In genomic region chr8:83565731-83566375, GRCm38 (mm10) we compare ENCODE assay signal across 8 mouse cellular contexts. TPM values are rescaled to one million over a fixed set of nuclear protein-coding genes. Genes with fewer than 3 reads are reported as not detected.
DNase-seq lines count a peak whose midpoint lies in the region; ATAC-seq lines count a peak whose summit lies in the region.
"Had no signal": no experiment of that assay in that cellular context is flagged by ENCODE, and none has a peak within 500 bp of the region (broad histone marks: within the 10 kb centered on the region; RNA-seq: fewer than 3 reads in every experiment).

No protein-coding gene starts in this region.

- H3K4me2 ChIP-seq in liver, embryonic 15.5 days: peak overlapping the region; percentile 84

- no peaks in the 10 kb centered on the region for H3K27me3 ChIP-seq in liver, embryonic 15.5 days
- H3K27me3 ChIP-seq in splenic B cell, adult 2 months (ENCODE audit: control insufficient read depth, insufficient read depth, low read length, poor library complexity, severe bottlenecking): no peaks in the 10 kb centered on the region
- H3K27me3 ChIP-seq: limb, embryonic 12.5 days had no signal

- H3K9ac ChIP-seq in liver, embryonic 15.5 days: peak overlapping the region; percentile 87; the same call in 1 of the 2 replicates

- H3K4me1 ChIP-seq in liver, embryonic 15.5 days (replicated peaks): peaks cover 76% of the 10 kb centered on the region

- no peaks in the 10 kb centered on the region for H3K9me3 ChIP-seq in liver, embryonic 15.5 days (replicated peaks)
- H3K9me3 ChIP-seq: limb, embryonic 12.5 days had no signal

- H3K36me3 ChIP-seq in liver, embryonic 15.5 days (replicated peaks): peaks cover 15% of the 10 kb centered on the region
- H3K36me3 ChIP-seq in splenic B cell, adult 2 months (ENCODE audit: control insufficient read depth, insufficient read depth, low read length, poor library complexity, severe bottlenecking): no peaks in the 10 kb centered on the region; the same call in 1 of the 2 replicates

- 0 out of 2 replicates have a peak, but pooled peaks have one; percentile 19 for ATAC-seq in liver, embryonic 15.5 days (ENCODE audit: insufficient read depth)

- peak overlapping the region; percentile 91 for H3K4me3 ChIP-seq in liver, embryonic 15.5 days (replicated peaks)

- H3K27ac ChIP-seq in liver, embryonic 15.5 days (replicated peaks): peak overlapping the region; percentile 67; the same call in 1 of the 2 replicates

- DNase-seq in right cerebral cortex, adult 18-20 months: peak; percentile 1
- DNase-seq in right cerebral cortex, postnatal 36 days (ENCODE audit: low spot score in 2 of 2): no peak
- DNase-seq in embryo, embryonic 10.5 days (ENCODE audit: low spot score): peak; percentile 72
- DNase-seq in heart, postnatal 4 days: peak; percentile 36
- DNase-seq in splenic B cell, adult 2 months (ENCODE audit: low read depth, low spot score): peak; percentile 57
- DNase-seq in ovary, postnatal 10 days (ENCODE audit: low spot score): no peak

- 72% methylated on average over 9 of the region's 9 CpGs for WGBS in liver, embryonic 15.5 days (ENCODE audit: insufficient replicate concordance)

RNA-seq across cellular contexts. Expression of gene Ndufb7, which starts 0.6 kb away (rescaled TPM):
- total RNA-seq in heart, postnatal 4 days (2021): 100 to 1,000 TPM; 517 to 525 TPM
- 231 and 237 TPM in 2 replicates for polyA plus RNA-seq in liver, embryonic 15.5 days (2015; fragmentation: Nextera tagmentation; extraction: Ambion mirVana)

RNA-seq across cellular contexts. Expression of gene Olfr370, which starts 30.3 kb away (rescaled TPM):
- total RNA-seq in heart, postnatal 4 days (2021): not detected
- not detected in 2 replicates for polyA plus RNA-seq in liver, embryonic 15.5 days (2015; fragmentation: Nextera tagmentation; extraction: Ambion mirVana)
- polyA plus RNA-seq: limb, embryonic 12.5 days had no signal

RNA-seq across cellular contexts. Expression of gene Tecr, which starts 41.9 kb away (rescaled TPM):
- total RNA-seq in heart, postnatal 4 days (2021): 100 to 1,000 TPM; 162 to 169 TPM
- 329 and 344 TPM in 2 replicates for polyA plus RNA-seq in liver, embryonic 15.5 days (2015; fragmentation: Nextera tagmentation; extraction: Ambion mirVana)

RNA-seq across cellular contexts. Expression of gene Dnajb1, which starts 42.1 kb away (rescaled TPM):
- 10 to 100 TPM; 21.3 to 22.8 TPM for total RNA-seq in heart, postnatal 4 days (2021)
- 52.7 and 56.0 TPM in 2 replicates for polyA plus RNA-seq in liver, embryonic 15.5 days (2015; fragmentation: Nextera tagmentation; extraction: Ambion mirVana)

Comparison
In these comparisons a context has a peak if more than half of its experiments do, and no peak if none do; other contexts are left out.
1. DNase-seq: peak in right cerebral cortex, adult 18-20 months (single experiment), embryo, embryonic 10.5 days (single experiment), heart, postnatal 4 days (single experiment) and splenic B cell, adult 2 months (single experiment); none in right cerebral cortex, postnatal 36 days (0 of 2) and ovary, postnatal 10 days (single experiment).